Mouse (Mus musculus): ENCODE measurements around the gene Tmc2.

Tmc2 gene

GRCm38 (mm10) chr2:130194894-130195293 lies at the start of gene Tmc2:
TSS of gene Tmc2 (plus strand) at chr2:130195194.
- DNase-seq (ENCODE audit: low spot score): no peak

GRCm38 (mm10) chr2:130146089-130146668 lies 48.8 kb upstream of the Tmc2 start:
- no peak for DNase-seq (ENCODE audit: low spot score)

- DNase-seq (ENCODE audit: low spot score): no peak
Observed at GRCm38 (mm10) chr2:130155171-130155570, 39.8 kb upstream of the Tmc2 start.

- no peak for DNase-seq (ENCODE audit: low spot score)
Observed at GRCm38 (mm10) chr2:130155851-130156250, 39.1 kb upstream of the Tmc2 start.

- DNase-seq (ENCODE audit: low spot score): peak; percentile 22
Observed at GRCm38 (mm10) chr2:130157231-130158087, 37.5 kb upstream of the Tmc2 start.

GRCm38 (mm10) chr2:130158088-130158437 lies 36.9 kb upstream of the Tmc2 start:
- DNase-seq (ENCODE audit: low spot score): peak; percentile 22

GRCm38 (mm10) chr2:130162701-130163100 lies 32.3 kb upstream of the Tmc2 start:
- no peak for DNase-seq (ENCODE audit: low spot score)

GRCm38 (mm10) chr2:130166311-130167214 lies 28.4 kb upstream of the Tmc2 start:
- DNase-seq (ENCODE audit: low spot score): peak; percentile 74

- DNase-seq (ENCODE audit: low spot score): peak; percentile 80
Observed at GRCm38 (mm10) chr2:130167861-130168260, 27.1 kb upstream of the Tmc2 start.

- DNase-seq (ENCODE audit: low spot score): no peak
Observed at GRCm38 (mm10) chr2:130171674-130172073, 23.3 kb upstream of the Tmc2 start.

- no peak for DNase-seq (ENCODE audit: low spot score)
Observed at GRCm38 (mm10) chr2:130176820-130177219, 18.2 kb upstream of the Tmc2 start.

GRCm38 (mm10) chr2:130178381-130178705 lies 16.7 kb upstream of the Tmc2 start:
- DNase-seq (ENCODE audit: low spot score): peak; percentile 20

GRCm38 (mm10) chr2:130178706-130179506 lies 16.1 kb upstream of the Tmc2 start, which contains the start of gene Snrpb:
TSS of gene Snrpb (minus strand) at chr2:130179403.
- DNase-seq (ENCODE audit: low spot score): peak; percentile 95

- DNase-seq (ENCODE audit: low spot score): no peak
Observed at GRCm38 (mm10) chr2:130179507-130180019, 15.4 kb upstream of the Tmc2 start.

- DNase-seq (ENCODE audit: low spot score): no peak
Observed at GRCm38 (mm10) chr2:130188391-130188790, 6.6 kb upstream of the Tmc2 start.

- no peak for DNase-seq (ENCODE audit: low spot score)
Observed at GRCm38 (mm10) chr2:130200961-130201360, 6.0 kb downstream of the Tmc2 start.

GRCm38 (mm10) chr2:130207376-130207775 lies 12.4 kb downstream of the Tmc2 start:
- DNase-seq (ENCODE audit: low spot score): peak; percentile 5

- DNase-seq (ENCODE audit: low spot score): peak; percentile 11
Observed at GRCm38 (mm10) chr2:130207996-130208395, 13.0 kb downstream of the Tmc2 start.

- no peak for DNase-seq (ENCODE audit: low spot score)
Observed at GRCm38 (mm10) chr2:130209636-130210035, 14.6 kb downstream of the Tmc2 start.

- no peak for DNase-seq (ENCODE audit: low spot score)
Observed at GRCm38 (mm10) chr2:130211581-130211980, 16.6 kb downstream of the Tmc2 start.

GRCm38 (mm10) chr2:130246912-130247311 lies 51.9 kb downstream of the Tmc2 start:
- DNase-seq (ENCODE audit: low spot score): peak; percentile 75
